Mouse (Mus musculus): ENCODE data around the gene Sectm1a.
A peak's percentile ranks its signal among the peaks of the same experiment; 100 is the strongest.
"Not testable (repeated sequence)": the region's sequence is repeated elsewhere in the genome, so short reads cannot be mapped to it uniquely, and the experiment has no call there.

Gene Sectm1a

DNA sequence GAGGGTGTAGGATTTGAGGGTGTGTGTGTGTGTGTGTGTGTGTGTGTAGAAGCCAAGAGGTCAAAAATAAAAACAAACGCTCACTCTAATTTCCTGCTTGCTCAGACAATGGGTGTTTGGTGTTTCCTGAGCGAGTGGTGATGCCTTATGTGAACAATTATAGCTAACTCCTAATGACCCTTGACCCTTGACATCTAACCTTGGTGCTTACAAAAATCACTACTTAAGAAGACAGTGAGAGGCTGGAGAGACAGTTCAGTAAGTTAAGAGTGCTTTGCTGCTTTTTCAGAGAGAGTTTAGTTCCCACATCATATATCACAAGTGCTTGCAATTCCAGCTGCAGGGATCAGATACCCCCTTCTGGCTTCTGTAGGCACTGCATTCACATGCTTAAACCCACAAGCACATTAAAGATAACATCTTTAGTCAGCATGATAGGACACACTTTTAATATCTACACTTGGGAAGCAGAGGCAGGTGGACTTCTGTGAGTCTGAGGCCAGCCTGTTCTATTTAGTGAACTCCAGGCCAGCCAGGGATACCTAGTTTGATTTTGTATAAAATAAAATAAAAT lies 33.1 kb downstream of the Sectm1a start:
- no peak for DNase-seq (ENCODE audit: low read depth)

DNA sequence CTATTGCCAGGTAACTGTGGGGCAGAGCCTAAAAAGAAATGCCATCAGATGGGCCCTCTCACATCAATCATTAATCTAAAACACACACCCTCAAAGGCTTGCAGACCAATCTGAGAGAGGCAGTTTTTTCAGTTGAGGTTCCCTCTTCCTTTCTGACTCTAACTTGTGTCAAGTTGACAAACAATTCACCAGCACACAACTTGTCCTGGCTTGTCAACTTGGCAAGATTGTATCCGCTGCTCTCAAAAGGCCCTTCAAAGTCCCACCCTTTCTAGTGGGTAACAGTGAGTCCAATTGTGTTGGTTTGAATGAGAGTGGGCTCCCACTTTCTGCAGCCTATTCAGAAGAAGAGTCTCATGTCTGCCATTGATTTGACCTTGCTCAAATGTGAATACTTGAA lies 35.7 kb downstream of the Sectm1a start:
- no peak for DNase-seq (ENCODE audit: low read depth)

GRCm38 (mm10) chr11:121043025-121043424 lies 38.0 kb downstream of the Sectm1a start:
- not testable (repeated sequence) for DNase-seq (ENCODE audit: low read depth)

DNA sequence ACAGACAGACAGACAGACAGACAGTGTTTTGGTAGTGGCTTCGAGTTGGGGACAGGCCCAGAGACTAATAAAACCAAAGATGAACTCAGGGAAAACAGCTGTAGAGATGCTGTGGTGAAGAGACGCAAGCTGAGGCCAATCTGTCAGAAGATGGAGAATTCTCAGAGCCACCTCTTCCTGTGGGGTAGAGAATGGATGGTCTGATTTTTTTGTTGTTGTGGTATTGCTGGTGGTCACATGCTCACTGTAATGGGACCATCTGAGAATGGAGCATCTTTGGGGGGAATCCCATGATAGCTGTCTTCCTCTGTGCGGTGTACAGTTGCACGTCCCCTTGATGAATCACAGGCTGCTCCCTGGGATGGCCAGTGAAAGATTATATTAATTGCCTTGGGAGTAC lies 38.5 kb downstream of the Sectm1a start:
- no peak for DNase-seq (ENCODE audit: low read depth)

DNA sequence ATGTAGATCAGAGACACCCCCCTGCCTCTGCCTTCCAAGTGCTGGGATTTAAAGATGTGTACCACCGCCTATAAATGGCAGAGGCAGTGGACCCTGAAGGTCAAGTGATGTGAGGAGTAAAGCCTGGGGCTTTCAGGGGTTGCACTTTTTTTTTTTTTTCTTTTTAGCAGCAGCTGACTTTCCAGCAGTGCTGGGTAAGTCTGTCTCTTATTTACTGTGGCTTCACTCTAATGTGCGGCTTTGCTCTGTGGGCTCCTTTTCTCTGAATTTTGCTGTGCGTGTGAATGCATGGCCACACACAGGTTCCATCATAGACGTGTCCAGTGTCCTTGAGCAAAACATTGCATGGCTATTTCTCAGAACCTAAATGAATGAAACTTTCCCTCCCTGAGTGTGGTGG lies 39.4 kb downstream of the Sectm1a start:
- no peak for DNase-seq (ENCODE audit: low read depth)

GRCm38 (mm10) chr11:121041212-121041611 lies 39.8 kb downstream of the Sectm1a start:
- peak; percentile 86 for DNase-seq (ENCODE audit: low read depth)

GRCm38 (mm10) chr11:121039302-121039701 lies 41.7 kb downstream of the Sectm1a start, which contains the start of gene Cd7:
TSS of gene Cd7 (minus strand) at chr11:121039418.
- no peak for DNase-seq (ENCODE audit: low read depth)

- DNase-seq (ENCODE audit: low read depth), result no peak
Measured at GRCm38 (mm10) chr11:121038366-121039240, 42.4 kb downstream of the Sectm1a start.

DNA sequence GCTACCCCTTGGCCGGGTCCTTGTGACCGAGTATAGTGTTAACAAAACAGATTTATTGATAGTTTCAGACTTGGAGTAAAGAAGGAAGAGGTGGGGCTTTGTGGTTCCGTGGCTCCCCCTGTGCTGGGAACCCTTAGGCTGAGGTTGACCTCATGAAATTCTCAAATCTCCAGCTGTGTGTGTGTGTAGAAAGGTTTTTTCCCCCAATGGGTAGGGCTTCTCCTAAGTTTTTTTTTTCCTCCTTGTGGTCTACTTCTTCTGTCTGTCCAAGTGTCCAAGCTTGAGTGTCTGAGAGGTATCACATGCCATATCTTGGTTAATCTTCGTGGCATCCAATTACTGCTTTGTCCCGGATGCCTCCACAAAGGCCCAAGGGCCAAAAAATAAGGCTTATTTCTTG lies 47.9 kb downstream of the Sectm1a start:
- DNase-seq (ENCODE audit: low read depth), result no peak

- no peak for DNase-seq (ENCODE audit: low read depth)
Measured at GRCm38 (mm10) chr11:121027259-121027658, 53.8 kb downstream of the Sectm1a start.

DNA sequence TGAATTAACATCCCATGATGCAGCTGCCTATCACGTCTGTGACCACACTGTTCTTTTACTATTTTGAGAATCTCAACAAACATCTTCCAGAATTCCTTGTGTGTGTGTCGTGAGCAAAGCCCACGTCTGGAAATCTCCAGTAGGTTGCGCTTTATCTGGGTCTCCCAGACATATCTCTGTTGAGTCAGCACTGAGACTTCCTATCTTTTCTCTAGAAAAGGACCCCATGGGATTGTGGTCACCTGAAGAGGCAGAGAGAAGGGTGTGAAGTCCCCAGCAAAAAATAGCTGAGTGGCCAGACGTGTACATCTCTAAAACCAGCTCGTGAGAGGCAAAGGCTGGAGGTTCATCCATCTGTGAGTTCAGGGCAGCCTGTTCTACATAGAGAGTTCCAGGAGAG lies 56.9 kb downstream of the Sectm1a start:
- DNase-seq (ENCODE audit: low read depth), result no peak

DNA sequence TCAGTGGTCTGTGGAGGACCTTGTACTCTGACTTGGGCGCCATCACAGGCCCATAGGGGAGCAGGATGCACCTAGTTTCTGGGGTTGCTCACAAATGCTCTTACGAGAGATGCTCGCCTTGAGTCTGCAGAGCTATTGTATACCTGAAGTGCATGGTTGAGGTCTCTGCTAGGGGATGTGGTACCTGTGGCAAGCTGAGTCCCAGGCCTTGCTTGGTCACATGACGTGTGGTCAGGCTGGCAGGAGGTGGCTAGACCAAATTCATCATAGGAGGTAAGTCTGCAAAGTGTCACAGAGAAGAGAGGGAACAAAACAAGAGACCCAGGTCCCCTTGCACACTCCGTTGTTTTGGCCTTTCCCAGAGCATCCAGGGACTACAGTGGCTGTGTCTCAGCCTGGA lies 61.5 kb downstream of the Sectm1a start:
- DNase-seq (ENCODE audit: low read depth), result no peak

DNA sequence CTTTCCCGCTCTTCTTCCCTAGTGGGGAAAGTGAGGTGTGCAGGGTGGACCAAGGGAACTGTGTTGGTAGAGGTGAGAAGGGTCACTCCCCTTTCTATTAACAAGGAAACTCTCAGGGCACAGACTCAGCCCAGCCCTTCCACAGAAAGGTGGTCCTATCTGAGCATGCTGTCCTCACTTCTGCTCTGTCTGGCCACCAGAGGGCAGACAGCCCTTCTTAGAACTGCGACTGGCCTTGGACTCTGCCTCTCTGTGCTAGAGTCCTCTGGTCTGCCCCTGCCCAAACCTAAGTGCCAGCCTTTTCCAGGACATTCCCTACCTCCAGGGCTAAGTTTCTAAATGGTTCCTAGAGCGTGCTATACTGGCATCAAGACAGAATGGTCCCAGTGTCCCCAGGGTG lies 63.3 kb downstream of the Sectm1a start:
- DNase-seq (ENCODE audit: low read depth), result peak; percentile 58

Measured in c-Kit-positive CD71-negative TER-119-negative erythroid progenitor cells, embryonic 14.5 days (primary cell).